Mouse (Mus musculus): ENCODE data around the gene Nfu1.

- TF ChIP-seq POLR2A (IDR thresholded peaks at IDR 0.05; ENCODE audit: insufficient read depth, low read length) (no peak), CTCF (IDR thresholded peaks at IDR 0.05; ENCODE audit: low read depth, low read length) (no peak), EP300 (IDR thresholded peaks at IDR 0.05; ENCODE audit: insufficient read depth, low read depth, low read length) (no peak)
Observed at GRCm38 (mm10) chr6:87075092-87075685, 66.2 kb downstream of the Nfu1 start.
